Mouse (Mus musculus) testis, adult 2 months (tissue): ENCODE results near the gene Srf. TPM values are rescaled to one million over a fixed set of nuclear protein-coding genes. Genes with fewer than 3 reads are reported as not detected.

Source experiments
- H3K27ac ChIP-seq: fragments of 200-500 bp; 2 replicates; pipeline ENCODE4 v1.5.1; 2012; ENCODE audit warnings: low read depth, low read length; ENCODE audit not compliant: control insufficient read depth, insufficient read depth
- H3K27me3 ChIP-seq: fragments of 200-500 bp; 2 replicates; pipeline ENCODE4 v1.6.1; 2012; ENCODE audit warnings: mild to moderate bottlenecking, low read length, moderate library complexity; ENCODE audit not compliant: control insufficient read depth, insufficient read depth
- H3K36me3 ChIP-seq: fragments of 200-500 bp; 2 replicates; pipeline ENCODE4 v1.6.1; 2012; ENCODE audit warnings: mild to moderate bottlenecking, low read length; ENCODE audit not compliant: control insufficient read depth, insufficient read depth
- H3K4me1 ChIP-seq: fragments of 200-500 bp; 2 replicates; pipeline ENCODE4 v1.6.1; 2012; ENCODE audit warnings: low read length; ENCODE audit not compliant: control insufficient read depth, insufficient read depth
- H3K4me3 ChIP-seq: fragments of 200-500 bp; 2 replicates; pipeline ENCODE4 v1.5.1; 2012; ENCODE audit warnings: low read depth, mild to moderate bottlenecking, low read length, moderate library complexity, mixed read lengths; ENCODE audit not compliant: control insufficient read depth
- CTCF ChIP-seq: fragments of 200-500 bp; IDR thresholded peaks from 2 replicates; pipeline ENCODE4 v1.5.1; 2012; ENCODE audit warnings: low read depth, mild to moderate bottlenecking, inconsistent platforms, low read length, moderate library complexity; ENCODE audit not compliant: control insufficient read depth, insufficient read depth, insufficient replicate concordance
- POLR2A ChIP-seq: fragments of 200-500 bp; IDR thresholded peaks from 2 replicates; pipeline ENCODE4 v1.6.1; 2012; ENCODE audit warnings: low read depth, mild to moderate bottlenecking, inconsistent platforms, low read length, moderate library complexity; ENCODE audit not compliant: control insufficient read depth
- polyA plus RNA-seq: library from polyadenylated mRNA; depleted of rRNA; stranded (reverse); fragments of >200 nt; gene quantifications from 2 replicates; pipeline ENCODE4 v1.2.3, GENCODE M21; 2012

The Srf gene
- polyA plus RNA-seq, 1 experiment, result 96.2 TPM

DNA sequence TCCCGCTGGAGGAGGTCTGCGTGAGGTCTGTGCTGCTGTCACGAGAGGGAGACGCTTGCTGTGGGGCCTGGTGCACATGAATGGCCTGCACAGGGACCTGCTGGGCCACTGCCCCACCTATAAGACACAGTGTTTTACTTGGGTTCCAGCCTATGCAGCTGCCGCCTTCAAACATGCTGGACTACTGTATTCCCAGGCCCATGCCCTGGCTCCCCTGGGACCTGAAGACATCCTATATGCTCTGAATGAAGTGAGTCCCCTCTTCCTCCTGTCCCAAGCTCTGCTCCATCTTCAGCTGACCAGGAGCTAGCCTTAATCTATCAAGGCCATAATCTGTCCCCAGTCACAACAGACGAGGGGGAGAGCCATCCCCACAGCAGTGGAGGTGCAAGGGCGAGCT is 5.1 kb downstream of the Srf start:
- H3K36me3 ChIP-seq, result peaks cover 2% of the 10 kb centered on the region; the same call in 1 of the 2 replicates
- peaks cover 34% of the 10 kb centered on the region for H3K4me1 ChIP-seq
- H3K4me3 ChIP-seq, result peak overlapping the region; percentile 76
- no peaks in the 10 kb centered on the region for H3K27me3 ChIP-seq
- H3K27ac ChIP-seq, result no peak overlapping the region
- no peak for TF ChIP-seq CTCF
- no peak for TF ChIP-seq POLR2A

DNA sequence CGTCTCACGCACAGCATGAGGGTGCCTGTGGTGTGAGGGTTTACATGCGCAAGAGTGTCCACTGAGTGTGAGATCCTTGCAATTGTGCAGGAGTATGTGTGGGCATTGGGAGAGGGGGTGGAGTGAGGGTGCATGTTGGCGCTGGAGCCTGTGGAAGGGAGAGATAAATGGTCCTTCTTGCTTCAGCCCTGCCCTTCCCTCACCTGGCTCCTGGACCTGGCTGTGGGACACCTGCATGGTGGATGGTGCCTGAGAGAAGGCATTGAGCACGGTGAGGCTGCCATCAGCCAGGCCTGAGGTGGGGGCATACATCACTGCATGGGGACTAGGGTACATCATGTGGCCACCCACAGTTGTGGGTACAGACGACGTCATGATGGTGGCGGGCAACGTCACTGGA is 6.3 kb downstream of the Srf start:
- no peaks in the 10 kb centered on the region for H3K27me3 ChIP-seq
- H3K4me3 ChIP-seq, result no peak overlapping the region
- TF ChIP-seq POLR2A, result no peak
- no peak for TF ChIP-seq CTCF
- peaks cover 2% of the 10 kb centered on the region; the same call in 1 of the 2 replicates for H3K36me3 ChIP-seq
- no peak overlapping the region for H3K27ac ChIP-seq
- peaks cover 31% of the 10 kb centered on the region for H3K4me1 ChIP-seq

DNA sequence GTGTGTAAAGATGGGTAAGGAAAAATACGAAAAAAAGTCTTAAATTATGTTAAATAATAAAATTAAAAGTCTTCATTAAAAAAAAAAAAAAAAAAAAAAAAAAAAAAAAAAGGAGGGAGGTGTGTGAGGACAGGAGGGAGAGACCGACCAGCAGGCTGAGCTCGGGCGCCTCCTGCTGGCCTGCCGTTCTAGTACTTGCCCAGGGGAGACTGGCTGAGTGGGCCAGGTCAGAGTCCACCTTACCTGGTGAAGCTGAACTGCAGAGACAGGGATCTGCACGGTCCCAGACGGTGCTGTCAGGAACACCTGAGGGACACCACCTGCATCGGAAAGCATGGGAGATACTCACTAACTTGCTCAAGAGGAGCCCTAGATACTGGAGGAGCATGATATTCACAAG is 6.8 kb downstream of the Srf start:
- Histone ChIP-seq H3K27ac (no peak overlapping the region), H3K4me1 (peaks cover 27% of the 10 kb centered on the region), H3K27me3 (no peaks in the 10 kb centered on the region), H3K36me3 (peaks cover 2% of the 10 kb centered on the region; the same call in 1 of the 2 replicates), H3K4me3 (no peak overlapping the region)
- TF ChIP-seq POLR2A, result no peak
- no peak; the same call in 1 of the 2 replicates for TF ChIP-seq CTCF

DNA sequence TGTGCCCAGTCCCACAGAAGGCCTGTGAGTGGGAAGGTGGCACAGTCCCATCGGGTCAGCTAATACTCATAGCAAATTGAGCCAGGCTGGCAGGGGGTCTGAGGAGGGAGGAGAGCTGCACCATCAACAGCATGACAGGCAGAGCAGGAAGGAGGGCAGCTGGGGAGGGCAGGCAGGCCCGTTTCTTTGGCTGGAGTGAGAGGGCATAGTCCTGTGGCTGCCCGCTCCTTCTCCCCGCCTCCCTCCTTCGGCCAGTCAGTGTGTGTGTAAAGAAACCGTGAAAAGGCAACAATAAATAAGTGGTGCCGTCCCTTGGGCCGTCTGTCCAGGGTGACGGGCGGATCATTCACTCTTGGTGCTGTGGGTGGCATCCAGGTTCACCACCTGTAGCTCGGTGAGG is 7.2 kb downstream of the Srf start:
- Histone ChIP-seq H3K36me3 (peaks cover 2% of the 10 kb centered on the region; the same call in 1 of the 2 replicates), H3K4me1 (peaks cover 27% of the 10 kb centered on the region), H3K4me3 (no peak overlapping the region), H3K27me3 (no peaks in the 10 kb centered on the region), H3K27ac (no peak overlapping the region)
- TF ChIP-seq CTCF (no peak), POLR2A (no peak)

DNA sequence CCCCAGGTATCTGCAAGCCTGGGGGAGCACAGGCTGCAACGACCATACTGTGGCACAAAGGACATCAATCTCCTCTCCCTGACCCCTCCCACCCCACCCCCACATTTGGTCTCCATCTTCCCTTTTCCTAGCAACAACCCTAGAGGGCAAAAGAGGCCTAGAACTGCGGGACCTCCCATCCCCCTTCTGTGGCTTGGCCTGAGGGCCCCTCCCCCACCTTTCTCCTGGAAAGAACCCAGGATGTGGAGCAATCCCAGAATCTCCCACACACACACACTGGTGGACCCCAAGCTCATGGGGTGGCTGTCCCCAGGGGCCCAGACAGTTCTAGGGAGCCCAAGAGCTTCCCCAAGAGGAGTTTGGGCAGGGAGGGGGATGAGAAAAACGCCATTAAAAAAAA is 8.1 kb downstream of the Srf start:
- Histone ChIP-seq H3K36me3 (peaks cover 2% of the 10 kb centered on the region; the same call in 1 of the 2 replicates), H3K27ac (no peak overlapping the region), H3K4me1 (peaks cover 20% of the 10 kb centered on the region), H3K27me3 (no peaks in the 10 kb centered on the region), H3K4me3 (no peak overlapping the region)
- TF ChIP-seq POLR2A (no peak), CTCF (no peak)

DNA sequence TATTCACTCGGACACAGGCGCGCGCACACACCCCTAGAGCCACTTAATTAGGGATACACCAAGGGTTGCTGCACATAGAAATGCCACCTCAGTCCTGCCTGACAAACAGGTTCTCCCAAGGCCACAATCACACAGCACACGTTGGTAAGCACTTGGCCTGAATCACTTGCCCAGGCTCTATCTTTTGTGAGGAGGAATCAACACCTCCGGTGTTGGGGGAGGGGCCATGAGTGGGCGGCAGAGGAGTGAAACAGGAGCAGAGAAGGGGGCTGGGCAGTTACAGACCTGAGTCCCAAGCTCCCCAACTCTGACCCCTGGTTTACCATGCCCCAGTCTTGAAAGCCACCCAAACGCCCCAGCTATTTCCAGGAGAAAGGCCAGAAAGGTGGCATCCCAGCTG is 9.0 kb downstream of the Srf start:
- no peak for TF ChIP-seq CTCF
- TF ChIP-seq POLR2A, result no peak
- Histone ChIP-seq H3K4me1 (peaks cover 16% of the 10 kb centered on the region), H3K27ac (no peak overlapping the region), H3K4me3 (peak overlapping the region; percentile 59), H3K27me3 (no peaks in the 10 kb centered on the region), H3K36me3 (peaks cover 2% of the 10 kb centered on the region; the same call in 1 of the 2 replicates)

DNA sequence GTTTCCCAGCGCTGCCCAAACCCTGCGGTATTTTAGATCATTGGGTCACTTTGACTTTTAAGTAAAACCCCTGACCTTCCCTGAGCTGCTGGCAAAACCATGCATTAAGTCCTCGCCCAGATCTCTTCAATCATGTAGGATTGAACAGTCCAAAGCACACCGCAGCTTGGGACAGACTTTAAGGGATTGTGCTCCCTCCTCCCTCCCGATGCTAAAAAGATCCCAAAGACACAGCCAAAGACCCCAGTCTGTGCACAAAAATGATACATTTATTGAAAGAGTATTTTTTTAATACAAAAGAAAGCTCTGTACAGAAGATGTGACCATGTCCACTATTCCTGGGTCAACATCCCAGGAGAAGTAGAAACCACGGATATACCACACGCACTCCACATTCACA is 9.4 kb downstream of the Srf start:
- Histone ChIP-seq H3K4me3 (peak overlapping the region; percentile 88), H3K27ac (peak overlapping the region; percentile 47; the same call in 1 of the 2 replicates), H3K4me1 (peaks cover 16% of the 10 kb centered on the region), H3K27me3 (no peaks in the 10 kb centered on the region), H3K36me3 (peaks cover 2% of the 10 kb centered on the region; the same call in 1 of the 2 replicates)
- TF ChIP-seq POLR2A (no peak), CTCF (no peak)

DNA sequence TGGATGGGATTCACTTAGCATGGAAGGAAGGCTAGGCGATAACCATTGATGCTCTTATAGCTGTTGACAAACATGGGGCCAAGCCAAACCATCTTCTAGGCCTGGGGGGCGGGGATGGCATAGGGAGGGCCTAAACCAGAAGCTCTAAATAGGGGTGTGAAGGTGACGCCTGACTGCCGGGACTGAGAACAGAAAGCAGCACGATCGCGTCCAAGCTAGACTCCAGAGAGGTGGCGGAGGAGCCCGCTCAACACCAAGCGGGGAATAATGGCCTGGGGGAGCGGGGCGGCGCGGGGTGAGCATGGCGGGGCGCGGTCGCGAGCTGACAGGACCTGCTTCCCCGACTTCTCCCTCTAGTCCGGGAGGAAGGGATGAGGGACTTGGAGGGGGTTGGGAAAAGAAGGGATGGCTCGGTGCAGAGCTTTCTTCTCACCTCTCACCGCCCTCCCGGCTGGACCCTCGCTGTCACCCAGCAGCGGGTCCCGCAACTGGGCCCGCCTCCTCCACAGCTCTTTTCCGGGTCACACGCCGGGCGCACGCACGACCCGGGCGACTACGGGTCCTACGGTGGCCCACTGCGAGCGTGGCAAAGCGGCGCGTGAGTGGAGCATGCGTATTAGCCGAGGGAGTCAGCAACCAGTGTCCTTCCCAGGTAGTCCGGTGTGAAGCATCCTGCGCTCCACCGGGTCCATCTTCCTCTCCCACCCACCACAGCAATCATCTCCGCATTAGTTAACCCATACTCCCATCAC is 10.0 kb downstream of the Srf start, which contains the start of gene Cul9:
Gene Cul9, minus strand, starts transcription at position 576 of the 752 bp plus-strand sequence.
- Histone ChIP-seq H3K36me3 (peaks cover 2% of the 10 kb centered on the region; the same call in 1 of the 2 replicates), H3K4me1 (peaks cover 16% of the 10 kb centered on the region), H3K4me3 (peak within 1 kb of the TSS; percentile 88), H3K27me3 (no peaks in the 10 kb centered on the region), H3K27ac (peak within 1 kb of the TSS; percentile 47; the same call in 1 of the 2 replicates)
- TF ChIP-seq CTCF (no peak), POLR2A (no peak; the same call in 1 of the 2 replicates)
